In the genomic region with DNA sequence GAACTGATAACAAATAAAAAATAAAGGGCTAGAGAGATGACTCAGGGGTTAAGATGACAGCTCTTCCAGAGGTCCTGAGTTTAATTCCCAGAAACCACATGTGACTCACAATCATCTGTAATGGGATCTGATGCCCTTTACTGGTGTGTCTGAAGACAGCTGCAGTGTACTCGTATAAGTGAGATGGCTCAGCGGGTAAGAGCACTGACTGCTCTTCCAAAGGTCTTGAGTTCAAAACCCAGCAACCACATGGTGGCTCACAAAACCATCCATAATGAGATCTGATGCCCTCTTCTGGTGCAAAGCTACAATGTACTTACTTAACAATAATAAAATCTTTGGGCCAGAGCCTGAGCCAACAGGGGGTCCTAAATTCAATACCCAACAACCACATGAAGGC, we compare ENCODE assay signal across 16 mouse cellular contexts. TPM values are rescaled to one million over a fixed set of nuclear protein-coding genes. Genes with fewer than 3 reads are reported as not detected.
DNase-seq lines count a peak whose midpoint lies in the region; ATAC-seq and TF ChIP-seq lines count a peak whose summit lies in the region.
"Had no signal": no experiment of that assay in that cellular context is flagged by ENCODE, and none has a peak within 500 bp of the region (broad histone marks: within the 10 kb centered on the region; RNA-seq: fewer than 3 reads in every experiment).

No protein-coding gene starts in this region.

- no peak overlapping the region for H3K27ac ChIP-seq in forebrain, postnatal 0 days (ENCODE audit: low read depth, low read length)
- H3K27ac ChIP-seq in forebrain, embryonic 10.5 days: no peak overlapping the region
- no peak overlapping the region for H3K27ac ChIP-seq in lung, embryonic 14.5 days (ENCODE audit: low read depth)
- no peak overlapping the region for H3K27ac ChIP-seq in neural tube, embryonic 15.5 days (replicated peaks)
- no peak overlapping the region for H3K27ac ChIP-seq in hindbrain, embryonic 13.5 days
- H3K27ac ChIP-seq: heart, embryonic 13.5 days; neural tube, embryonic 13.5 days had no signal

- ATAC-seq in forebrain, postnatal 0 days: no peak
- ATAC-seq in lung, embryonic 14.5 days (ENCODE audit: insufficient read depth): no peak
- no peak for ATAC-seq in neural tube, embryonic 15.5 days (ENCODE audit: low FRiP score)
- ATAC-seq in hindbrain, embryonic 13.5 days (ENCODE audit: low FRiP score): no peak

- DNase-seq in forebrain, postnatal 0 days: no peak
- DNase-seq in forebrain, embryonic 10.5 days (ENCODE audit: extremely low spot score, low spot score): no peak
- peak; percentile 25 for DNase-seq in lung, embryonic 14.5 days
- DNase-seq in lung, postnatal 25 days (ENCODE audit: low spot score): no peak
- DNase-seq in MN1 (ENCODE audit: low spot score): peak; percentile 27
- DNase-seq: cerebellum, postnatal 10 days; gastrocnemius, postnatal 14 days; kidney, postnatal 10 days; layer of hippocampus, adult 9-11 months; lung, adult 18-20 months; thymus, postnatal 36 days had no signal

- no peaks in the 10 kb centered on the region for H3K9me3 ChIP-seq in forebrain, postnatal 0 days (ENCODE audit: low read length)
- no peaks in the 10 kb centered on the region for H3K9me3 ChIP-seq in forebrain, embryonic 10.5 days
- no peaks in the 10 kb centered on the region for H3K9me3 ChIP-seq in lung, embryonic 14.5 days (ENCODE audit: low read depth, low read length)
- H3K9me3 ChIP-seq in neural tube, embryonic 15.5 days (replicated peaks): no peaks in the 10 kb centered on the region
- no peaks in the 10 kb centered on the region for H3K9me3 ChIP-seq in hindbrain, embryonic 13.5 days
- H3K9me3 ChIP-seq: heart, embryonic 13.5 days; neural tube, embryonic 13.5 days had no signal

- WGBS in forebrain, postnatal 0 days: 89% methylated on average over 2 of the region's 2 CpGs
- 93% methylated on average over 2 of the region's 2 CpGs for WGBS in forebrain, embryonic 10.5 days
- WGBS in lung, embryonic 14.5 days: 70% methylated on average over 2 of the region's 2 CpGs
- 84% methylated on average over 2 of the region's 2 CpGs for WGBS in neural tube, embryonic 15.5 days
- WGBS in hindbrain, embryonic 13.5 days: 91% methylated on average over 2 of the region's 2 CpGs

- H3K27me3 ChIP-seq in forebrain, postnatal 0 days (ENCODE audit: insufficient read depth, low read length): no peaks in the 10 kb centered on the region
- H3K27me3 ChIP-seq in forebrain, embryonic 10.5 days (ENCODE audit: poor library complexity, severe bottlenecking): no peaks in the 10 kb centered on the region
- H3K27me3 ChIP-seq in lung, embryonic 14.5 days (ENCODE audit: insufficient read depth, low read length): no peaks in the 10 kb centered on the region
- no peaks in the 10 kb centered on the region for H3K27me3 ChIP-seq in neural tube, embryonic 15.5 days (replicated peaks)
- no peaks in the 10 kb centered on the region for H3K27me3 ChIP-seq in hindbrain, embryonic 13.5 days
- H3K27me3 ChIP-seq: heart, embryonic 13.5 days; neural tube, embryonic 13.5 days had no signal

- H3K4me3 ChIP-seq in forebrain, postnatal 0 days (ENCODE audit: low read depth, low read length): no peak overlapping the region
- no peak overlapping the region for H3K4me3 ChIP-seq in forebrain, embryonic 10.5 days
- H3K4me3 ChIP-seq in lung, embryonic 14.5 days (ENCODE audit: low read depth, low read length): no peak overlapping the region
- H3K4me3 ChIP-seq in neural tube, embryonic 15.5 days (replicated peaks): no peak overlapping the region
- no peak overlapping the region for H3K4me3 ChIP-seq in hindbrain, embryonic 13.5 days
- H3K4me3 ChIP-seq: heart, embryonic 13.5 days; neural tube, embryonic 13.5 days had no signal

- no peak overlapping the region for H3K9ac ChIP-seq in forebrain, postnatal 0 days
- H3K9ac ChIP-seq in lung, embryonic 14.5 days: no peak overlapping the region
- no peak overlapping the region for H3K9ac ChIP-seq in neural tube, embryonic 15.5 days (replicated peaks)
- H3K9ac ChIP-seq in hindbrain, embryonic 13.5 days: no peak overlapping the region
- H3K9ac ChIP-seq: heart, embryonic 13.5 days; neural tube, embryonic 13.5 days had no signal

- no peak overlapping the region for H3K4me2 ChIP-seq in forebrain, postnatal 0 days (ENCODE audit: low read depth)
- no peak overlapping the region for H3K4me2 ChIP-seq in lung, embryonic 14.5 days
- no peak overlapping the region for H3K4me2 ChIP-seq in neural tube, embryonic 15.5 days
- H3K4me2 ChIP-seq in hindbrain, embryonic 13.5 days: no peak overlapping the region
- H3K4me2 ChIP-seq: neural tube, embryonic 13.5 days had no signal

- peaks cover 4% of the 10 kb centered on the region for H3K4me1 ChIP-seq in forebrain, postnatal 0 days (ENCODE audit: insufficient read depth)
- peaks cover 21% of the 10 kb centered on the region for H3K4me1 ChIP-seq in forebrain, embryonic 10.5 days
- H3K4me1 ChIP-seq in lung, embryonic 14.5 days (ENCODE audit: insufficient read depth): 0 out of 2 replicates have a peak, but pooled peaks cover 3% of the 10 kb centered on the region
- H3K4me1 ChIP-seq in neural tube, embryonic 15.5 days: peaks cover 12% of the 10 kb centered on the region
- peaks cover 14% of the 10 kb centered on the region for H3K4me1 ChIP-seq in hindbrain, embryonic 13.5 days (replicated peaks)

- peak; percentile 34 for TF ChIP-seq CTCF in forebrain, postnatal 0 days (IDR thresholded peaks at IDR 0.05; ENCODE audit: low read depth)
- TF ChIP-seq CTCF in lung, embryonic 14.5 days (IDR thresholded peaks at IDR 0.05; ENCODE audit: low read depth): no peak

- peaks cover 29% of the 10 kb centered on the region for H3K36me3 ChIP-seq in forebrain, postnatal 0 days (ENCODE audit: insufficient read depth)
- peaks cover 47% of the 10 kb centered on the region for H3K36me3 ChIP-seq in forebrain, embryonic 10.5 days (replicated peaks)
- H3K36me3 ChIP-seq in lung, embryonic 14.5 days (ENCODE audit: insufficient read depth): peaks cover 37% of the 10 kb centered on the region
- peaks cover 29% of the 10 kb centered on the region for H3K36me3 ChIP-seq in neural tube, embryonic 15.5 days
- peaks cover 34% of the 10 kb centered on the region for H3K36me3 ChIP-seq in hindbrain, embryonic 13.5 days

RNA-seq across cellular contexts. Expression of a gene that starts 2.1 kb away (rescaled TPM):
- total RNA-seq in forebrain, postnatal 0 days (2014; rRNA removed): 87.8 and 89.8 TPM in 2 replicates
- polyA plus RNA-seq in forebrain, postnatal 0 days (2015; fragmentation: Nextera tagmentation; extraction: Ambion mirVana): 90.9 and 101 TPM in 2 replicates
- 109 and 115 TPM in 2 replicates for polyA plus RNA-seq in forebrain, embryonic 10.5 days (2016; fragmentation: Nextera tagmentation; extraction: Ambion mirVana)
- 85.4 and 93.3 TPM in 2 replicates for polyA plus RNA-seq in lung, embryonic 14.5 days (2014; fragmentation: Nextera tagmentation; extraction: Ambion mirVana)
- 88.1 and 94.0 TPM in 2 replicates for polyA plus RNA-seq in neural tube, embryonic 15.5 days (2015; fragmentation: Nextera tagmentation; extraction: Ambion mirVana)
- 91.5 and 96.2 TPM in 2 replicates for polyA plus RNA-seq in hindbrain, embryonic 13.5 days (2015; fragmentation: Nextera tagmentation; extraction: Ambion mirVana)

RNA-seq across cellular contexts. Expression of a gene that starts 9.3 kb away (rescaled TPM):
- total RNA-seq in forebrain, postnatal 0 days (2014; rRNA removed): 1.0 and 5.7 TPM in 2 replicates
- polyA plus RNA-seq in forebrain, postnatal 0 days (2015; fragmentation: Nextera tagmentation; extraction: Ambion mirVana): 5.1 and 6.2 TPM in 2 replicates
- 10.9 and 11.6 TPM in 2 replicates for polyA plus RNA-seq in forebrain, embryonic 10.5 days (2016; fragmentation: Nextera tagmentation; extraction: Ambion mirVana)
- polyA plus RNA-seq in lung, embryonic 14.5 days (2014; fragmentation: Nextera tagmentation; extraction: Ambion mirVana): 11.0 and 12.2 TPM in 2 replicates
- 7.7 and 10.6 TPM in 2 replicates for polyA plus RNA-seq in neural tube, embryonic 15.5 days (2015; fragmentation: Nextera tagmentation; extraction: Ambion mirVana)
- polyA plus RNA-seq in hindbrain, embryonic 13.5 days (2015; fragmentation: Nextera tagmentation; extraction: Ambion mirVana): 4.8 and 8.0 TPM in 2 replicates
- total RNA-seq: hematopoietic stem cell, adult 5-6 weeks had no signal

RNA-seq across cellular contexts. Expression of a gene that starts 9.6 kb away (rescaled TPM):
- 10.9 and 12.6 TPM in 2 replicates for total RNA-seq in forebrain, postnatal 0 days (2014; rRNA removed)
- polyA plus RNA-seq in forebrain, postnatal 0 days (2015; fragmentation: Nextera tagmentation; extraction: Ambion mirVana): 18.9 and 24.4 TPM in 2 replicates
- 20.9 and 21.4 TPM in 2 replicates for polyA plus RNA-seq in forebrain, embryonic 10.5 days (2016; fragmentation: Nextera tagmentation; extraction: Ambion mirVana)
- polyA plus RNA-seq in lung, embryonic 14.5 days (2014; fragmentation: Nextera tagmentation; extraction: Ambion mirVana): 16.6 and 17.4 TPM in 2 replicates
- 28.7 and 29.0 TPM in 2 replicates for polyA plus RNA-seq in neural tube, embryonic 15.5 days (2015; fragmentation: Nextera tagmentation; extraction: Ambion mirVana)
- 28.6 and 29.8 TPM in 2 replicates for polyA plus RNA-seq in hindbrain, embryonic 13.5 days (2015; fragmentation: Nextera tagmentation; extraction: Ambion mirVana)

RNA-seq across cellular contexts. Expression of a gene that starts 9.8 kb away (rescaled TPM):
- 0.62 and 1.8 TPM in 2 replicates for total RNA-seq in forebrain, postnatal 0 days (2014; rRNA removed)
- 1.2 and 2.4 TPM in 2 replicates for polyA plus RNA-seq in forebrain, postnatal 0 days (2015; fragmentation: Nextera tagmentation; extraction: Ambion mirVana)
- 2.3 and 3.8 TPM in 2 replicates for polyA plus RNA-seq in forebrain, embryonic 10.5 days (2016; fragmentation: Nextera tagmentation; extraction: Ambion mirVana)
- 9.3 and 11.5 TPM in 2 replicates for polyA plus RNA-seq in lung, embryonic 14.5 days (2014; fragmentation: Nextera tagmentation; extraction: Ambion mirVana)
- polyA plus RNA-seq in neural tube, embryonic 15.5 days (2015; fragmentation: Nextera tagmentation; extraction: Ambion mirVana): 4.3 and 4.5 TPM in 2 replicates
- polyA plus RNA-seq in hindbrain, embryonic 13.5 days (2015; fragmentation: Nextera tagmentation; extraction: Ambion mirVana): 2.3 and 2.8 TPM in 2 replicates
- total RNA-seq: hematopoietic stem cell, adult 5-6 weeks had no signal

RNA-seq across cellular contexts. Expression of a gene that starts 26.8 kb away (rescaled TPM):
- 785 and 1,503 TPM in 2 replicates for total RNA-seq in forebrain, postnatal 0 days (2014; rRNA removed)
- 274 and 348 TPM in 2 replicates for polyA plus RNA-seq in forebrain, postnatal 0 days (2015; fragmentation: Nextera tagmentation; extraction: Ambion mirVana)
- 499 and 505 TPM in 2 replicates for polyA plus RNA-seq in forebrain, embryonic 10.5 days (2016; fragmentation: Nextera tagmentation; extraction: Ambion mirVana)
- polyA plus RNA-seq in lung, embryonic 14.5 days (2014; fragmentation: Nextera tagmentation; extraction: Ambion mirVana): 421 and 428 TPM in 2 replicates
- polyA plus RNA-seq in neural tube, embryonic 15.5 days (2015; fragmentation: Nextera tagmentation; extraction: Ambion mirVana): 245 and 254 TPM in 2 replicates
- 301 and 310 TPM in 2 replicates for polyA plus RNA-seq in hindbrain, embryonic 13.5 days (2015; fragmentation: Nextera tagmentation; extraction: Ambion mirVana)

Comparison
In these comparisons a context has a peak if more than half of its experiments do, and no peak if none do; other contexts are left out.
1. DNase-seq: peak in lung, embryonic 14.5 days (single experiment) and MN1 (single experiment); none in forebrain, postnatal 0 days (single experiment), forebrain, embryonic 10.5 days (single experiment) and lung, postnatal 25 days (single experiment).